11 mouse cellular contexts compared by ENCODE assay signal in genomic region chr11:94370809-94371208, GRCm38 (mm10). TPM values are rescaled to one million over a fixed set of nuclear protein-coding genes. Genes with fewer than 3 reads are reported as not detected.
DNase-seq lines count a peak whose midpoint lies in the region; ATAC-seq and TF ChIP-seq lines count a peak whose summit lies in the region.
"Had no signal": no experiment of that assay in that cellular context is flagged by ENCODE, and none has a peak within 500 bp of the region (broad histone marks: within the 10 kb centered on the region; RNA-seq: fewer than 3 reads in every experiment).

No protein-coding gene starts in this region.

- peak; percentile 57 for ATAC-seq in kidney, postnatal 0 days (replicated peaks; ENCODE audit: low FRiP score, low read depth)
- ATAC-seq in activated CD4-positive, CD25-positive, alpha-beta regulatory T cell, adult 4 months, result peak; percentile 52
- peak; percentile 79 for ATAC-seq in liver, embryonic 12.5 days
- peak; percentile 56; the same call in 1 of the 2 replicates for ATAC-seq in stomach, embryonic 14.5 days (ENCODE audit: insufficient number of reproducible peaks, insufficient read depth, low FRiP score, low read depth)

- no peak overlapping the region for H3K9ac ChIP-seq in kidney, postnatal 0 days (ENCODE audit: low read depth, low read length)
- H3K9ac ChIP-seq in liver, embryonic 12.5 days, result no peak overlapping the region
- no peak overlapping the region for H3K9ac ChIP-seq in stomach, embryonic 14.5 days (replicated peaks; ENCODE audit: low read depth, low read length)
- H3K9ac ChIP-seq: forebrain, embryonic 12.5 days; limb, embryonic 12.5 days had no signal

- no peaks in the 10 kb centered on the region for H3K9me3 ChIP-seq in kidney, postnatal 0 days (replicated peaks; ENCODE audit: low read length)
- H3K9me3 ChIP-seq in liver, embryonic 12.5 days (replicated peaks), result no peaks in the 10 kb centered on the region
- no peaks in the 10 kb centered on the region for H3K9me3 ChIP-seq in stomach, embryonic 14.5 days (ENCODE audit: control insufficient read depth, low read depth, low read length)
- H3K9me3 ChIP-seq in midbrain, embryonic 10.5 days (replicated peaks), result no peaks in the 10 kb centered on the region; the same call in 1 of the 2 replicates
- H3K9me3 ChIP-seq: forebrain, embryonic 12.5 days had no signal

- no peak for TF ChIP-seq CTCF in kidney, postnatal 0 days (IDR thresholded peaks at IDR 0.05; ENCODE audit: low read depth)
- no peak for TF ChIP-seq CTCF in left cerebral cortex, adult 2 months (IDR thresholded peaks at IDR 0.05)

- peak; percentile 52 for DNase-seq in kidney, postnatal 0 days (ENCODE audit: low spot score)
- no peak for DNase-seq in kidney, adult 18-20 months
- DNase-seq in cerebellum, postnatal 14 days, result no peak
- DNase-seq in left cerebral cortex, adult 2 months (ENCODE audit: extremely low spot score in 1 of 2, low spot score in 2 of 2), result no peak
- DNase-seq in midbrain, embryonic 10.5 days (ENCODE audit: low spot score), result no peak
- DNase-seq: heart, postnatal 36 days had no signal

- H3K4me3 ChIP-seq in kidney, postnatal 0 days (replicated peaks; ENCODE audit: low read depth, low read length), result no peak overlapping the region
- H3K4me3 ChIP-seq in liver, embryonic 12.5 days, result no peak overlapping the region
- H3K4me3 ChIP-seq in stomach, embryonic 14.5 days (ENCODE audit: low read depth, low read length), result no peak overlapping the region
- no peak overlapping the region for H3K4me3 ChIP-seq in left cerebral cortex, adult 2 months
- H3K4me3 ChIP-seq in midbrain, embryonic 10.5 days, result no peak overlapping the region
- H3K4me3 ChIP-seq: forebrain, embryonic 12.5 days; limb, embryonic 12.5 days had no signal

- H3K36me3 ChIP-seq in kidney, postnatal 0 days (ENCODE audit: insufficient read depth, low read length), result no peaks in the 10 kb centered on the region
- no peaks in the 10 kb centered on the region for H3K36me3 ChIP-seq in liver, embryonic 12.5 days
- H3K36me3 ChIP-seq in stomach, embryonic 14.5 days (ENCODE audit: control insufficient read depth, insufficient read depth, low read length), result no peaks in the 10 kb centered on the region
- no peaks in the 10 kb centered on the region for H3K36me3 ChIP-seq in midbrain, embryonic 10.5 days
- H3K36me3 ChIP-seq: forebrain, embryonic 12.5 days; limb, embryonic 12.5 days had no signal

- 9% methylated on average over 5 of the region's 5 CpGs for WGBS in kidney, postnatal 0 days
- WGBS in liver, embryonic 12.5 days (ENCODE audit: insufficient replicate concordance), result 5% methylated on average over 5 of the region's 5 CpGs
- WGBS in stomach, embryonic 14.5 days, result 6% methylated on average over 5 of the region's 5 CpGs
- 58% methylated on average over 5 of the region's 5 CpGs for WGBS in midbrain, embryonic 10.5 days

- no peak overlapping the region for H3K27ac ChIP-seq in kidney, postnatal 0 days
- H3K27ac ChIP-seq in liver, embryonic 12.5 days, result 0 out of 2 replicates have a peak overlapping the region, but pooled peaks have one; percentile 23
- H3K27ac ChIP-seq in stomach, embryonic 14.5 days (ENCODE audit: low read length), result peak overlapping the region; percentile 21; the same call in 1 of the 2 replicates
- H3K27ac ChIP-seq in left cerebral cortex, adult 2 months, result no peak overlapping the region
- no peak overlapping the region for H3K27ac ChIP-seq in midbrain, embryonic 10.5 days (replicated peaks)
- H3K27ac ChIP-seq: forebrain, embryonic 12.5 days; limb, embryonic 12.5 days had no signal

- intact Hi-C loops in left cerebral cortex, adult 2 months (cut with DNase I), result no loop called here

- no peaks in the 10 kb centered on the region for H3K27me3 ChIP-seq in kidney, postnatal 0 days (ENCODE audit: insufficient read depth, low read length)
- H3K27me3 ChIP-seq in liver, embryonic 12.5 days (replicated peaks), result peaks cover 52% of the 10 kb centered on the region
- H3K27me3 ChIP-seq in stomach, embryonic 14.5 days (ENCODE audit: control insufficient read depth, insufficient read depth, low read length), result no peaks in the 10 kb centered on the region
- 0 out of 2 replicates have a peak, but pooled peaks cover 3% of the 10 kb centered on the region for H3K27me3 ChIP-seq in midbrain, embryonic 10.5 days (ENCODE audit: low read depth, poor library complexity, severe bottlenecking)

- no peak overlapping the region for H3K4me2 ChIP-seq in kidney, postnatal 0 days (ENCODE audit: low read length)
- no peak overlapping the region for H3K4me2 ChIP-seq in liver, embryonic 12.5 days
- no peak overlapping the region for H3K4me2 ChIP-seq in stomach, embryonic 14.5 days (replicated peaks; ENCODE audit: low read depth, low read length)
- H3K4me2 ChIP-seq: forebrain, embryonic 12.5 days; limb, embryonic 12.5 days had no signal

- H3K4me1 ChIP-seq in kidney, postnatal 0 days (replicated peaks; ENCODE audit: insufficient read depth, low read length), result no peaks in the 10 kb centered on the region; the same call in 1 of the 2 replicates
- peaks cover 17% of the 10 kb centered on the region for H3K4me1 ChIP-seq in liver, embryonic 12.5 days
- peaks cover 11% of the 10 kb centered on the region; the same call in 1 of the 2 replicates for H3K4me1 ChIP-seq in stomach, embryonic 14.5 days (ENCODE audit: control insufficient read depth, insufficient read depth, low read length)
- 0 out of 2 replicates have a peak, but pooled peaks cover 7% of the 10 kb centered on the region for H3K4me1 ChIP-seq in midbrain, embryonic 10.5 days
- H3K4me1 ChIP-seq: forebrain, embryonic 12.5 days; limb, embryonic 12.5 days had no signal

RNA-seq across cellular contexts. Expression of gene Abcc3, which starts 22.0 kb away (rescaled TPM):
- 9.1 and 10.5 TPM in 2 replicates for polyA plus RNA-seq in kidney, postnatal 0 days (2015; fragmentation: Nextera tagmentation; extraction: Ambion mirVana)
- polyA plus RNA-seq in activated CD4-positive, CD25-positive, alpha-beta regulatory T cell, adult 4 months (2017; shearing (Covaris generic)), result under 1 TPM; 0.45 to 0.79 TPM
- 4.0 and 4.3 TPM in 2 replicates for polyA plus RNA-seq in liver, embryonic 12.5 days (2016; fragmentation: Nextera tagmentation; extraction: Ambion mirVana)
- polyA plus RNA-seq in stomach, embryonic 14.5 days (2014; fragmentation: Nextera tagmentation; extraction: Ambion mirVana), result 4.5 and 5.8 TPM in 2 replicates
- total RNA-seq in left cerebral cortex, adult 2 months (2021), result 1 to 10 TPM; 1.6 to 2.4 TPM
- polyA plus RNA-seq in midbrain, embryonic 10.5 days (2016; fragmentation: Nextera tagmentation; extraction: Ambion mirVana), result 0.37 and 0.42 TPM in 2 replicates

RNA-seq across cellular contexts. Expression of gene Ankrd40, which starts 43.0 kb away (rescaled TPM):
- 17.9 and 21.9 TPM in 2 replicates for polyA plus RNA-seq in kidney, postnatal 0 days (2015; fragmentation: Nextera tagmentation; extraction: Ambion mirVana)
- 10 to 100 TPM; 11.8 to 13.2 TPM for polyA plus RNA-seq in activated CD4-positive, CD25-positive, alpha-beta regulatory T cell, adult 4 months (2017; shearing (Covaris generic))
- 15.7 and 15.9 TPM in 2 replicates for polyA plus RNA-seq in liver, embryonic 12.5 days (2016; fragmentation: Nextera tagmentation; extraction: Ambion mirVana)
- polyA plus RNA-seq in stomach, embryonic 14.5 days (2014; fragmentation: Nextera tagmentation; extraction: Ambion mirVana), result 17.4 and 19.2 TPM in 2 replicates
- 100 to 1,000 TPM; 125 to 126 TPM for total RNA-seq in left cerebral cortex, adult 2 months (2021)
- polyA plus RNA-seq in midbrain, embryonic 10.5 days (2016; fragmentation: Nextera tagmentation; extraction: Ambion mirVana), result 11.1 and 12.9 TPM in 2 replicates

RNA-seq across cellular contexts. Expression of gene Luc7l3, which starts 49.0 kb away (rescaled TPM):
- 107 and 108 TPM in 2 replicates for polyA plus RNA-seq in kidney, postnatal 0 days (2015; fragmentation: Nextera tagmentation; extraction: Ambion mirVana)
- 100 to 1,000 TPM; 144 to 155 TPM for polyA plus RNA-seq in activated CD4-positive, CD25-positive, alpha-beta regulatory T cell, adult 4 months (2017; shearing (Covaris generic))
- polyA plus RNA-seq in liver, embryonic 12.5 days (2016; fragmentation: Nextera tagmentation; extraction: Ambion mirVana), result 67.1 and 67.4 TPM in 2 replicates
- 116 and 124 TPM in 2 replicates for polyA plus RNA-seq in stomach, embryonic 14.5 days (2014; fragmentation: Nextera tagmentation; extraction: Ambion mirVana)
- 100 to 1,000 TPM; 123 to 124 TPM for total RNA-seq in left cerebral cortex, adult 2 months (2021)
- polyA plus RNA-seq in midbrain, embryonic 10.5 days (2016; fragmentation: Nextera tagmentation; extraction: Ambion mirVana), result 105 and 109 TPM in 2 replicates

Comparison
In these comparisons a context has a peak if more than half of its experiments do, and no peak if none do; other contexts are left out.
1. H3K27ac ChIP-seq: peak in liver, embryonic 12.5 days (single experiment) and stomach, embryonic 14.5 days (single experiment); none in kidney, postnatal 0 days (single experiment), left cerebral cortex, adult 2 months (single experiment) and midbrain, embryonic 10.5 days (single experiment).
2. Peak in every context shown above with its lines, with median percentiles within 50 percentile points of each other: ATAC-seq.